Mouse (Mus musculus): ENCODE results near the gene Hmx1.

Gene Hmx1

GRCm38 (mm10) chr5:35388491-35389111 lies at the start of gene Hmx1:
Hmx1 (plus strand) TSS chr5:35389108.
- DNase-seq (ENCODE audit: low spot score) = no peak

- no peak for DNase-seq (ENCODE audit: low spot score)
Measured at GRCm38 (mm10) chr5:35345084-35345483, 43.8 kb upstream of the Hmx1 start.

DNA sequence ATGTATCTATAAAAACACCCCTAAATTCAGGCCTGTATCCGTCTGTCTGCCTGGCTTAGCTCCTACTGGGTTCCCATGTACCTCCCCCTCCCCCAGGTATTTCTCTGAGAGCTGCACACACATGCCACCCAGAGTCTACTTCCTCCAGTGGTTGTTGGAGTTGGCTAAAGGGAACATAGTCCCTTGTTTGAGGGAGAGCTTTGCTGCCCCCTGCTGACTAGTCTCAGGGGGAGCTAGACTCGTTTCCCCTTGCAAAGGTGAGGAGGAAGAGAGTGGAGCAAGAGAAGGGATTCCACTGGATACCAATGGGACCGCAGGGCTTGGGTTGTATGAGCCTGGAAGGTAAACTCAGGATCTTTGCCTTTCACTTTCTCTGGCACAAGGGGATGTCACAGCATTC lies 40.1 kb upstream of the Hmx1 start:
- no peak for DNase-seq (ENCODE audit: low spot score)

- no peak for DNase-seq (ENCODE audit: low spot score)
Measured at GRCm38 (mm10) chr5:35357544-35358440, 31.1 kb upstream of the Hmx1 start.

GRCm38 (mm10) chr5:35361570-35362284 lies 27.2 kb upstream of the Hmx1 start:
- DNase-seq (ENCODE audit: low spot score) = peak; percentile 59

GRCm38 (mm10) chr5:35366241-35367032 lies 22.5 kb upstream of the Hmx1 start:
- no peak for DNase-seq (ENCODE audit: low spot score)

- no peak for DNase-seq (ENCODE audit: low spot score)
Measured at GRCm38 (mm10) chr5:35368916-35369315, 20.0 kb upstream of the Hmx1 start.

- no peak for DNase-seq (ENCODE audit: low spot score)
Measured at GRCm38 (mm10) chr5:35379066-35379465, 9.8 kb upstream of the Hmx1 start.

GRCm38 (mm10) chr5:35379815-35380214 lies 9.1 kb upstream of the Hmx1 start:
- no peak for DNase-seq (ENCODE audit: low spot score)

DNA sequence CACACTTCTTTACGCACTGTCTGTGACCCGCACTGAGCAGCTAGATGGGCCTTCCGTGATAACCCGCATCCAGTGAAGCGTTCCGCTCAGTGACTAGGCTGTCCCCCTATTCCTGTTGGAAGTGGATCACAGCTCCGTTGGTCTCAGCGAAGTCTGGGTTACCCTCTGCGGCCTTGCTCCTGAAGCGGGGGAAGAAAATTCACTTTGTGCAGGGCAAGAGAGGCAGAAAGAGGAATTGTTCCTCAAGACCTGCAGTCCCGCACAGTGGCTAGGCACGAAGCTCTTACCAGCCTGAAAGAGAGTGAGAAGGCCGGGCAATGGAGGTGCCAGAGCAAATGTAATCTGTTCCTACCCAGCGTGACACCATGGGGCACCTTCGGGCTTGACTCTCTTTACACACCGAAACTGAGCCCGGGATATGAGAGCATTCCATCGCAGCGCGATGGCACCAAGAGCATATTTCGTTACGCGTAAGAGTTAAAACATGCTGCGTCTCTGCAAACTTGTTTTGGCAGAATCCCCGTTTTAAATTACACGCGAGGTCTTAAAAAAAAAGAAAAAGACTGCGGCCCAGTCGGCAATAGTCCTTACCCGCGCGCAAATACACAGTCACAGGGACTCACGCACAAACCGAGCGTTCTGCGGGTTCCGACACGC lies 946 bp upstream of the Hmx1 start:
- no peak for DNase-seq (ENCODE audit: low spot score)

- DNase-seq (ENCODE audit: low spot score) = no peak
Measured at GRCm38 (mm10) chr5:35389441-35389840, 533 bp downstream of the Hmx1 start.

DNA sequence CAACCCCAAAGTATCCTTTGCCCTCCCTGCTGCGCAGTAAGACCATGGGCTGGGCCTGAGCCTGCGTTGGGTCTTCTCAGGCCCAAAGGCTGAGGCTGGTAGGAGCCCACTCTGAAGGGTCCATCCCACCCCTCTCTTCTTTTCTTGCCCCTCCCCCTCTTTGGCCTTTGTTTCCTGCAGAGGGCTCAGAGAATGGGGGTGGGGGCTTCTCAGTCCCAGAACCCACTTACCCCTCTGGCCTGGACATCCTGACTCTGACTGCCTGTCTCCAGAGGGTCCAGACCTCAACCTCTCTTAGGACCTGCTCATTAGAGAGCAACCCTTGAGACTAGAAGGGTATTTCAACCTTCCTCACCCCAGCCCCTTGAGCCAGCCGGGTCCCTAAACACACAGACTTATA lies 1.0 kb downstream of the Hmx1 start:
- no peak for DNase-seq (ENCODE audit: low spot score)

DNA sequence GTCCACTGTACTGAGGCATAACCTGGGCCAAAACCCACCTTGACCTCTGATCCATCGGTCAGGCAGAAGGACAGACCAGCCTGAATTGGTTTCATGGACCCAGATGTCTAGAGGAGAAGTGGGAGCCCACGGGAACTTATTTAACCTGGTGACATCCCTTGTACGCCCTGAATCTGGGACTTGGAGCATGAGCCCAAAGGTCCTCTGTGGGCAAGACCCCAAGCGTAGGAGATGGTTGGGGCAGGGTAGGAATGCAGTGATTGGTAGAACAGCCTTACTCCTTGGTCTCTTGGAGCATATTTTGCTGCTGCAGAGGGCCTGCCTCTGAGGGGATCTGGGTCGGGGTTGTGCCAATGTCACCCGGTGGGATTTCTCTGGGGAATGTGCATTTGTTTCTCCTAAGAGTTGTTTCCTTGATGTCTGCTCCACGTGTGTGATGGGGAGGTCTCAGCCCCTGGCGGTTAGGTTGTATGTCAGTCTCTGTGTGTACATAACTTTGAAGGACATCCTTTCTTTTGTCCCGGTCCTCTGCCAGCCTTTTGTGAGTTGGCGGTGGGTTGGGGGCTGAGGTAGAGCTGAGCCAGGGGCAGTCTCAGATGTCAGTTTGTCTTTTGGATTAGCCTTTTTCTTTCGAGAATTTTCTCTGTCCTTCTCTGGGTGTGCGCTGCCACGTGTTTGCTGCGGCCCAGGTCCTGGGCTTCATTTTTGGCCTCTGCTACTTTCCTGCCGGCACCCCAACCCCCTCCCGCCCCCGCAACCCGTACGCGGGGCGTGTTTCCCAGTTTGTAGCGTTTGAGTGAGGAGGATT lies 2.1 kb downstream of the Hmx1 start:
- DNase-seq (ENCODE audit: low spot score) = no peak

DNA sequence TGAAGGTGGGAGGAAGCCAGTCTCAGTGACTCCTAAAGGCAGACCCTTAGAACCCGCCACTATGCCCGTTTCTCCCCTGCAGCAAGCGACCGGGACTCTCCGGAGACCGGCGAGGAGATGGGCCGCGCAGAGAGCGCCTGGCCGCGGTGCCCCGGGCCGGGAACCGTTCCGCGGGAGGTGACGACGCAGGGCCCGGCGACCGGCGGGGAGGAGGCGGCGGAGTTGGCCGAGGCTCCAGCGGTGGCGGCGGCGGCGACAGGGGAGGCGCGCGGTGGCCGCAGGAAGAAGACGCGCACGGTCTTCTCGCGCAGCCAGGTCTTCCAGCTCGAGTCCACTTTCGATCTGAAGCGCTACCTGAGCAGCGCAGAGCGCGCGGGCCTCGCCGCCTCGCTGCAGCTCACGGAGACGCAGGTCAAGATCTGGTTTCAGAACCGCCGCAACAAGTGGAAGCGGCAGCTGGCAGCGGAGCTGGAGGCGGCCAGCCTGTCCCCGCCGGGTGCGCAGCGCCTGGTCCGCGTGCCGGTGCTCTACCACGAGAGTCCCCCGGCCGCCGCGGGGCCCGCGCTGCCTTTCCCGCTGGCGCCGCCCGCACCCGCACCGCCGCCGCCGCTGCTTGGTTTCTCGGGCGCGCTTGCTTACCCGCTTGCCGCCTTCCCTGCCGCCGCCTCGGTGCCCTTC lies 2.9 kb downstream of the Hmx1 start:
- DNase-seq (ENCODE audit: low spot score) = no peak

GRCm38 (mm10) chr5:35392334-35392695 lies 3.4 kb downstream of the Hmx1 start:
- no peak for DNase-seq (ENCODE audit: low spot score)

DNA sequence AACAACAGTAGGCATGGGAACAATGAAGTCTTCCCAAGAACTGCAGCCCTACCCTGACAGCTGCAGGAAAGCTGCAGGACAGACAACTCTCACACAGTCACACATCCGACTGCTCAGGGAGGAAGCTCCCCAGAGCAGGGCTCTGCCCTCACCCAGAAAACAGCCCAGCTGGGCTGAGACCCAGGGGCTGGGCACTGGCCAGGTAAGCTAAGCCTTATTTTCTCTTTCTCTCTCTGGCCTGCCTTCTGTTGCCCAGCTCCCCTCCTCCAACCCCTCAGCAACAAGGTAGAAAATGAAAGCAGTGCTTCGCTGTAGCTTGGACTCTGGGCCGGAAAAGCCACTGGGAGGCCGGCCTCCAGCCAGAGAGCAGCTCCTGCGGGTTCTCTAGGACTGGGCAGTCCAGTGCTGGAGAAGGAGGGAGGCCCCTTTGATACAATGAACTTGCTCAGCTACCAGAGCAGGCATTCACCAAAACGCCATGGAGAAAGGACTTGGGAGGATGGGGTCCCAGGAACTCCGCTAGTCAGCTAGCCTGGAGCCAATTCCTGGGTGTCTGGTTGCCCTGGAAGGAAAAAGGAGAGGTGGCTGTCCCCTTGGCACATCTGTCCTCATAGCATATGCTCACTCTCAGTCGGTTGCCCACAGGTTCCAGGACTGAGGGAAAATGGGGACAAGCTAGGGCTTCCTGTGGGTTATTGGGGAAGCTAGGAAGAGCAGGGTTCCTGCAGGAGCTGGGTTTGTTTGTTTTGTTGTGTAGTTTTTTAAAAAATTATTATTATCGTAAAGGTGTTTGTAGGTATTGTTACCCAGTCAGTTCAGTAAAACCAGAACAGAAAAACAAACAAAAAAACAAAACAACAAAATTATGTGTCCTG lies 6.9 kb downstream of the Hmx1 start:
- DNase-seq (ENCODE audit: low spot score) = no peak

DNA sequence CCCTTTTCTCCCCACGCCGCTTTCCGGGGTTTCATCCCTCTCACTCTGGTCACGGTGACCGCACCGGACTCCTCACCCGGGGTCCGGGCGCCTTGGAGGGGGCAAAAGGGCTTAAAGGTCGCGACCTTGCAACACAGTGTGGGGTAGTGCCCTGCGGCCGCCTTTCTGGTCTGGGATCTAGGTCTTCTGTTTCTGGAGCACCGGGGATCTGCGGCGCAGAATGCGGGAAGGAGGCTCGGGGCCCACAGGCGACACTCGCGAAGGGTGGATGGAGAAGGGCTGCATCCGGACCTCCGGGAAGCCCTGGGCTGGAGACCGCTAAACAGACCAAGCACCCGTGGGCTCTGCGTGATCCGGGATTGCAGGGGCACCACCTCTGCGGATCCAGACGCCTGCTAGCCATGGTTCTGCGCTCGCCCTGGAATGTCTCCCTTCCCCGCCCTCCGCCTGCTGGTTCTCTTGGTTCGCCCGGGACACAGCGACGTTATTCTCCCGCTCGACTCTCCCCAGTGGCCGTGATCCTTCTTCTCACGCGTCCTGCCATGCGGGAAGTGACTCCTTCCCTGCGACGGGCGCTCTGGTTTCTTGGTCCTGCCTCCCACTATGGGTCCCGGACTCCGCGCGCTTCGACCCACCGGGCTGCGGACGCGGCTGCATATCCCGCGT lies 8.2 kb downstream of the Hmx1 start:
- DNase-seq (ENCODE audit: low spot score) = no peak

GRCm38 (mm10) chr5:35397642-35398309 lies 8.9 kb downstream of the Hmx1 start:
- DNase-seq (ENCODE audit: low spot score) = no peak

All from urinary bladder, postnatal 10 days (tissue).